Mouse (Mus musculus) ES-E14 (cell line): ENCODE measurements at regions not wholly inside any gene's neighbourhood (a gene's known extent, or its start where the extent isn't known, plus 50 kb on each side); places are given as distances from the start of the nearest gene placed in this dataset.

Experiments
- DNase-seq: peaks from one replicate; pipeline ENCODE4 v3.0.0-alpha.2; 2013; ENCODE audit warnings: low read depth, low spot score
- H3K27ac ChIP-seq: 2 replicates; pipeline ENCODE4 v1.5.1; 2012; ENCODE audit warnings: low read depth, mild to moderate bottlenecking, low read length, moderate library complexity, mixed read lengths; ENCODE audit not compliant: poor library complexity, insufficient read depth, severe bottlenecking
- H3K36me3 ChIP-seq: 2 replicates; pipeline ENCODE4 v1.6.1; 2012; ENCODE audit warnings: mild to moderate bottlenecking, low read length, moderate library complexity, mixed read lengths; ENCODE audit not compliant: control insufficient read depth, poor library complexity, insufficient read depth, severe bottlenecking
- H3K4me1 ChIP-seq, 2 experiments: fragments of 150-350 bp in 1 of 2; sonication (generic) in 1 of 2; 2 replicates each; pipeline ENCODE4 v1.6.1; 2012; ENCODE audit warnings: low read length in 2 of 2, mild to moderate bottlenecking in 1 of 2, mixed read lengths in 1 of 2; ENCODE audit not compliant: control insufficient read depth in 2 of 2, insufficient read depth in 2 of 2, poor library complexity in 1 of 2
- H3K4me3 ChIP-seq, 2 experiments: fragments of 150-350 bp in 1 of 2; sonication (generic) in 1 of 2; 2 replicates each; pipeline ENCODE4 v1.5.1; 2012; ENCODE audit warnings: low read length in 2 of 2, low read depth in 1 of 2, mild to moderate bottlenecking in 1 of 2, mixed read lengths in 1 of 2; ENCODE audit not compliant: insufficient read depth in 1 of 2, poor library complexity in 1 of 2, severe bottlenecking in 1 of 2
- H3K9ac ChIP-seq: 2 replicates; pipeline ENCODE4 v1.6.1; 2012; ENCODE audit warnings: low read depth, mild to moderate bottlenecking, low read length, mixed read lengths; ENCODE audit not compliant: poor library complexity, insufficient read depth, severe bottlenecking
- H3K9me3 ChIP-seq: fragments of 150-350 bp; sonication (generic); 2 replicates; pipeline ENCODE4 v1.6.1; 2012; ENCODE audit warnings: low read depth, mild to moderate bottlenecking, low read length; ENCODE audit not compliant: control insufficient read depth, insufficient read depth
- CHD2 ChIP-seq: IDR thresholded peaks from 2 replicates; pipeline ENCODE4 v1.6.1; 2014; ENCODE audit warnings: mild to moderate bottlenecking, low read depth, low read length, inconsistent platforms
- HCFC1 ChIP-seq: IDR thresholded peaks from 2 replicates; pipeline ENCODE4 v1.6.1; 2012; ENCODE audit warnings: low read length, inconsistent platforms, borderline replicate concordance; ENCODE audit not compliant: insufficient read depth
- MAFK ChIP-seq: IDR thresholded peaks from 2 replicates; pipeline ENCODE4 v1.6.1; 2014; ENCODE audit warnings: mild to moderate bottlenecking, low read depth, low read length, inconsistent platforms; ENCODE audit not compliant: insufficient read depth
- ZC3H11A ChIP-seq: IDR thresholded peaks from 2 replicates; pipeline ENCODE4 v1.6.1; 2012; ENCODE audit warnings: low read depth, mild to moderate bottlenecking, inconsistent platforms, low read length, borderline replicate concordance
- ZNF384 ChIP-seq: IDR thresholded peaks from 2 replicates; pipeline ENCODE4 v1.6.1; 2012; ENCODE audit warnings: low read depth, low read length, inconsistent platforms
- in situ Hi-C, 2 experiments: fragments of 600-800 bp; cut with MboI; formaldehyde crosslinking; loops; one replicate each; pipeline ENCODE4 v1.15.1; 2025; ENCODE audit warnings: low sequenced_read_pairs in 2 of 2, inconsistent platforms in 1 of 2; ENCODE audit not compliant: unreplicated experiment in 2 of 2

DNA sequence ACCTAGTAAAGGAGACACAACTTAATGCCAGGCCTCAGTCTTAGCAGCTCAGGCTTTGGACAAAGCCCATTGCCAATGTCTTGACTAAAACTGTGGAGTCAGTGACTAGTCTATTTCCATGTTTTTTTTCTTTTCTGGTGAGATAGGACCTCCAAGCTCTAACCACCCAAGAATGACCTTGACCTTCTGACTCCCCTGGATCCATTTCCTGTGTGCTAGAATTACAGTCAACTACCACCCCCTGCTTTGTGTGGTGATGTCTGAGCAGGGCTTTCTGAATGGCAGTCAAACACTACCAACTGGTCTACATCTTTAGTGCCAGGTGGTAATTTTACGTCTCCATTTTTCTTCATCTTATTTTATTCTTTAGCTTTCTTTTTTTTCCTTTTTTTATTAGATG is 51.3 kb upstream of the Rnf138rt1 start:
- peak; percentile 2 for DNase-seq
- Histone ChIP-seq H3K4me3 (no peak overlapping the region), H3K9ac (no peak overlapping the region), H3K9me3 (no peaks in the 10 kb centered on the region), H3K4me1 (no peaks in the 10 kb centered on the region; a peak in 1 of 4 replicates), H3K36me3 (no peaks in the 10 kb centered on the region), H3K27ac (no peak overlapping the region)
- in situ Hi-C loops, result no loop called here
- no peak for TF ChIP-seq HCFC1
- no peak for TF ChIP-seq ZNF384
- no peak for TF ChIP-seq CHD2
- TF ChIP-seq MAFK, result no peak
- no peak for TF ChIP-seq ZC3H11A

DNA sequence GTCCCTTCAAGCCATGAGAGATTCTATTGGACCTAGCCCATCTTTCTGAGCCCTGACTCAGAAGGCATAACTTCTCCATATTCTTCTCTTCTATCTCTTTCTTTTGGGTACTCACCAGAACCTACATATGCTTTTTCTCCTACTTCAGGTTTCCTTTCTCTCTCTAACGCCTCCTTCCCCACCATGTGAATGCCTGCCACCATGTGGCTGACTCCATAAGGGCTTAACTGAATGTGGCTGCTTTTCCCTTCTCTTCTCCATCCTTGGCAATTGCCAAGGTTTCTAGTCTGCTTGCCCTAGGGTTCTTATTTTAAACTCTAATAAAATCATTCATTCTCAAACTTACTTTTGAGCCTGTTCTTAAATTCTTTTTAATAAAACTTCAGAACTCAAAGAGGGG is 53.7 kb upstream of the Rnf138rt1 start:
- no peak for DNase-seq
- in situ Hi-C loops, result no loop called here
- Histone ChIP-seq H3K36me3 (no peaks in the 10 kb centered on the region), H3K4me3 (no peak overlapping the region), H3K9ac (no peak overlapping the region), H3K27ac (no peak overlapping the region), H3K4me1 (no peaks in the 10 kb centered on the region; a peak in 1 of 4 replicates), H3K9me3 (no peaks in the 10 kb centered on the region)
- TF ChIP-seq HCFC1 (no peak), CHD2 (no peak), ZNF384 (no peak), MAFK (no peak), ZC3H11A (no peak)

DNA sequence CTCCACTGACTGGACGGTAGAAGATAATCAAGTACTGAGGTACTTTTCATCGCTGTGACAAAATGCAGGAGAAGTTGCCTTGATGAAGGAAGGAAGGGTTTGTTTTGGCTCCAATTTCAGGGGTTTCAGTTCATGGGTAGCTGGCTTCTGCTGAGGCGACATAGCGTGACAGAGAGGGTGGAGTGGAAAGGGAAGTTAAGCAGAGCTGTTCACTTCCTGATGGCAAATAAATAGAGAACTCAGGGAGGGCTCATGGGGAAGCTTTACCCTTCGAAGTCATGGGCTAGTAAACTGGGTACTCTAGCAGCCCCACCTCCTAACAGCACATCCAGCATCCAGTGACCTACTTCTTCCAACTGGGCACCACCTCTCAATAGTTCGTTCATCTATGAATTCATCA is 61.2 kb upstream of the Rnf138rt1 start:
- no peak for TF ChIP-seq ZC3H11A
- no peak for TF ChIP-seq HCFC1
- no peak for TF ChIP-seq CHD2
- TF ChIP-seq MAFK, result no peak
- no peak for TF ChIP-seq ZNF384
- DNase-seq, result no peak

DNA sequence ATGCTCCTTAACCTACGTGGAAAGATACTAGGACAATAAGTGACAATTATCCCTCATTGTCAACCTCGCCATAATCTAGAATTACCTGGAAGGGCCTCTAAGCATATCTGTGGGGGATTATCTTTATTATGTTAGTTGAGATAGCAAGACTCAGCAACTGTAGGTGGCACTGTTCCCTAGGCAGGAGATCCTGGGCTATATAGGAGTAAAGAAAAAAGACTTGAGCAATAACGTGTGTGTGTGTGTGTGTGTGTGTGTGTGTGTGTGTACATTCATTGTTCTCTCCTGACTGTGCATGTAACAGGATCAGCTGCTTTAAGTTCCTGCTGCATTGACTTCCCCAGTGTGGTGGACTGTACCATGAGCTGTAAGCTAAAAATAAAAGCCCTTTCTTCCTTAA is 66.3 kb upstream of the Rnf138rt1 start:
- DNase-seq, result no peak
- Histone ChIP-seq H3K27ac (no peak overlapping the region), H3K36me3 (no peaks in the 10 kb centered on the region), H3K9ac (no peak overlapping the region), H3K4me3 (no peak overlapping the region), H3K9me3 (no peaks in the 10 kb centered on the region), H3K4me1 (no peaks in the 10 kb centered on the region)
- TF ChIP-seq CHD2 (no peak), MAFK (no peak), ZC3H11A (no peak)
- in situ Hi-C loops, result no loop called here

More for the DNA sequence above, 61.2 kb upstream of the Rnf138rt1 start:
- Histone ChIP-seq H3K9me3 (no peaks in the 10 kb centered on the region), H3K4me3 (no peak overlapping the region), H3K9ac (no peak overlapping the region), H3K27ac (no peak overlapping the region), H3K36me3 (no peaks in the 10 kb centered on the region), H3K4me1 (no peaks in the 10 kb centered on the region)
- in situ Hi-C loops, result no loop called here

DNA sequence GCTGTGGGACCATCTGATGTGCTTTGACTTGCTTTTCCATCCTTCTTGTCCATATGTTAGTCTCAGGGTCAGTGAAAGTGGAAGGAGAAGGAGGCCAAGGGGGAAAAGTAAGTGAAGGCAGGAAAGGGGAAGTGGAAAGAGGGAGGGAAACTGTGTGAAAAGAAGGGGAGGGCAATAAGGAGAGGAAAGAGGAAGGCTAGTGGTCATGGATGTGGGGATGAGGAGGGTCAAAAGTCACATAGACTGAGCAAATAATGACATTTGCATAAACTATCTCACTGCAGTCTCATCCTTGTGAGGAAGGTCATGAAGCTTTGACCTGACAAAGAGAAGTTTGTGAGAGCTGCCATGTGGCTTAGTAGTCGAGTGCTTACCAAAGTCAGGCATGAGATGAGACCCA is 63.4 kb upstream of the Ap1s2 start:
- Histone ChIP-seq H3K9me3 (no peaks in the 10 kb centered on the region), H3K36me3 (no peaks in the 10 kb centered on the region), H3K27ac (no peak overlapping the region), H3K4me1 (no peaks in the 10 kb centered on the region), H3K4me3 (no peak overlapping the region), H3K9ac (no peak overlapping the region)
- in situ Hi-C loops, result no loop called here
- DNase-seq, result no peak
- TF ChIP-seq ZNF384, result no peak
- TF ChIP-seq HCFC1, result no peak
- TF ChIP-seq CHD2, result no peak
